Mouse (Mus musculus): ENCODE measurements at regions not wholly inside any gene's neighbourhood (a gene's known extent, or its start where the extent isn't known, plus 50 kb on each side); places are given as distances from the start of the nearest gene placed in this dataset.

DNA sequence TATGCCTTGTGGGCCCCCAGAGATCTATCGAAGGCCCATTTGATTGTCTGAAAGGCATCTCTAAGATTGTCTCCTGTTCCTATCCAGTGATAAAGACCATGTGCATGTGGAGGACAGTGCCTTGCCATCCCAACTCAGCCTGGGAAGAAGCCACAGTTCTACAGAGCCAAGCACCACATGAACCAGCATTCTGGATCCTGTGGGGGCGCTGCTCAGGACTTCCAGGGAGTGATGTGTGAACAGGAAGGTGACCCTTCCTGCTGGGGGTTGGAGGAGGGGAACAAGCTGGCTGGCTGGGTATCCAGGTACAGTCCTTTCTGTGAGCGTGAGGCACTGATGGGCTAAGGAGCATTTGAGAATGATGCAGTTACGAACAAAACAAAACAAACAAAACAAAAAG is 163.8 kb downstream of the Gm26897 start:
- DNase-seq: no peak

DNA sequence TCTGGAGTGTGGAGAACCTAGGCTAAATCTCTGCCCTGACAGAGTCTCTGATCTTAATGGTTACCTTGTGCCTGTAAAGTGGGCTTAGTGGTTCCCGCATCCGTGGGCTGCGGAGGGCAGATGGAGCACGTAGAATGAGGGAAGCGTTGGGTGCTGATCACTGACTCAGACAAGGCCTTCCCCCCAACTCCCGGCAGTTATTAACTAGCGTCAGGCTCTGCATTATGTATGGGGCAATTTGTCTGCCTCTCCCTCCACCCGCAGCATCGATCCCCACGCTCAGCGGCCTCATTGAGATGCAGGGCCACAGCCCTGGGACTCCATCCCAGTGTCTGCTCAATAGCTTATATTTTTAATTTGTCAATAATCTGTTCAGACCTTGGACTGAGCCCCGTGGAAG is 164.8 kb downstream of the Gm26897 start:
- DNase-seq: no peak

DNA sequence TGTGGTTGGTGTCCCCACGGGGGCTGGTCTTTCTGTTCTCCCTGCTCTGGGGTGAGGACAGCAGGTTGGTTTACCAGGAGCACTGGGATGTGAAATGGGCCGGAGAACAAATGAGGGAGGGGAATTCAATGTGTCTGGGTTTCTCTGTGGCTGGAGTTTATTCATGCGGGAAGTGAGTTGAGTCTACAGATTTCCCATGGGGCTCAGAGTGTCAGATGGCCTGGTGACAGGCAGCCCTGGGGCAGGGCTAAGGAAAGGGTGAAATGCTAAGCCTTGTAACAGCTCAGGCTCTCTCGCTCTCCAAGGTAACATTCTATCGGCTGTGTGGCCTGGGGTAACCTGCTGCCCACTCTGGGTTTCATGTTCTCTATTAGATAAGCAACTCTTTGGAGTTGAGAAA is 167.5 kb downstream of the Gm26897 start:
- DNase-seq: no peak

DNA sequence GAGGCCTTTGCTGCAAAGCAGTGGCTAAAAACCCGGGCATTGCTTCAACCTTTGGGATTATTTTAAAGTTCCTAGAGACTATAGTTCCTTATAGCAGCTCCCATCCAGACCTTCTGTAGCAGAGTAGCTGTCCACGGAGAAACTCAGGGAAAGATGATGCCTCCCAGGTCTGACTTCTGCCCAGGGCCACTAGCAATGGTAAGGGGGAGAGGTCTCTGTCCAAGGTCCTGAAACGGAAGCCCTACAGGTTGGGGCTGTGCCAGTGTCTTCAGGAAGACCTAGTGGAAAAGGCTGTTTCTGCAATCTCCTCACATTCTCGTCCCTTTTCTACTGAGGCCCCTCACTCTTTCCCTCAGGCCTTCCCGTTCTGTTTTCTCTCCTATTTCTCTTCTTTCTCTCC is 168.0 kb downstream of the Gm26897 start:
- DNase-seq: peak; percentile 59

DNA sequence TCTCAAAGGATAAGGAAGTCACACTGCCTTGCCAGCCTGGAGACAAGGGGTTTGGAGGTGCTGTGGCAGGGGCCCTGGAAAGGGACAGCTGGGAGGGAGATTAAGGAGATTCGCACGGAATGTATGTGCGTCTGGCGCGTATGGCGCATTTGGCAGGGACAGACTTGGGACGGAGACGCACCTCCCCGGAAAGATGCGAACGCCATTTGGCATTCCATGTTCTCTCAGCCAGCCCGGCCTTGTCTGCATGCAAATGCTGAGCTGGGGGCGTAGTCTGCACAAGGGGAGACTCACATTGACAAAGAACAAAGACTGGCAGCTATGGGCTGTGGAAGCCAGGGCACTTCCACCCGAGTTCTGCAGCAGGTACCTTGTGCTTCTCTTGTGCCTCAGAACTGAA is 174.4 kb downstream of the Gm26897 start:
- DNase-seq: no peak

DNA sequence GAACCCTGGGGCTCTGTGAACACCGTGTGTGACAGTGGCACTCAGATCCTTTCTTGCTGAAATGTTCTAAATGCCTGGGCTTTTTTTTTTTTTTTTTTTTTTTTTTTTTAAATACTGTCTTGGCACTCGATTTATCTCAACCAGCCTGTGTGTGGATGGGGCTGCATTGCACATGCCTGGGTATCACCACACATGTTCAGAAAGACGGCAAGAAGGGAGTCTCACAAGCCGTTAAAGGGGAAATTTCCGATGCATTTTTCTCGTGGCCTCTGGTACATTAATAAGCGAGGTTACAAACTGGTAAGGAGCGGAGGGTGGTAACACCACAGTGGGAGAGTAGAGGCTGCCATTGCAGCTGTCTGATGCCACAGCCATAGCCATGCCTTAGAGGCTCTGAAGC is 176.8 kb downstream of the Gm26897 start:
- DNase-seq: no peak

DNA sequence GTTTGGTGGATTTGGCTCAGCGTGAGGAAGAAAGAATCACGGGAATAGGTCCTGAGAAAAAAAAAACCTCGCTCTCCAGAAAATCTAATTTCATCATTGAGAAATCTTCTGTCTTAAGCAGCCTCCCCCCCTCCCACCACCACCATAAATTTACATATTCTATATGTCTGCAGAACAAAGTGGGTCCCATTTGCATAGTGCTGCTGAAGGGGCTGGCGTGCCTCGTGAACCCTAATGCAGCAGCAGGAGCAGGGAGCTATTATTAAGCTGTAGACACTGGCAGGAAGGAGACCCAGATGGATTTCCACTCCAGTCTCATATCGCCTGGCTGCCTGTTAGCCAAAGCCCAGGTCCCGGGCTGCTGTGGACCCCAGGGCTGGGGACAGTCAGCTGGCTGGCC is 179.6 kb downstream of the Gm26897 start:
- DNase-seq: no peak

DNA sequence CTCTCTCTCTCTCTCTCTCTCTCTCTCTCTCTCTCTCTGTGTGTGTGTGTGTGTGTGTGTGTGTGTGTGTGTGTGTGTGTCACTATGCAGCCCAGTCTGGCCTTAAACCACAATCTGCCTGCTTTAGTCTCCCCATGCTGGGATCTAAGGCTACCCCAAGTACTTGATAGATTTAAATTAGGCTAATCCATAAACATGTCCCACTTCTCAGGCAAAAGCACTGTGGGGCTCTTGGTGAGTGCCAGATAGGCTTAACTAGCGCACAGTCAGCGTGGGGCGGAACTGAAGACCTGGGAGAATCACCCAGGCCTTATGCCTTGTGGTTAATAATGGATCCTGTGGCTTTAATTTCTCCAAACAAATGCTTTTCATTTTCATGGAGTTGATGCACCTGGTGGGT is 180.6 kb downstream of the Gm26897 start:
- no peak for DNase-seq

DNA sequence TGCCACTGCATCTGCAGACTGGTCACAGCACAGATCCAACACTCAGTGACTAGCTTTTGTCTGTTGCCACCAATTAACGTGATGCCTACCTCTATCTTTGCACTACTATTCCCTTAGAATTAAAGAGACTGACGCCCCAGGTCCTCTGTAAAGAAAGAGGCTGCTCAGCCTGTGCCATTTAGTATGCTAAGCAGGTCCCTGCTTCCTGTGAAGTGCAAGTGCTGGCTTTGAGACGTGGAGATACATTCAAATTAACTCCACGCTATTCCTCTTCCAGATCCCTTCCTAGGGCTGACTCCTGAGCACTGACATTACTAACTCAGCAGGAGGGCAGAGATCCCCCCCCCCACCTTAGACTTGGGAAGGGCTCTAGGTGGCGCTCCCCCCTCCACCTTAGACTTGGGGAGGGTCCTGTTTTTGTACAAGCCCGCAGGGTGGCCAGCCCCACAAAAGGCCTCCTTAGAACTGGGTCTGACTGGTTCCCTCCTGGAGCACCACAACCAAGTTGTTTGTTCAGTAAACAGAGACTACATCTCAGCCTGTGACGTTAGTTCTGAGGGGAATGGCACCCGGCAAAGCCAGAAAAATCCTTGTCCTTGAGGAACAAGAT is 184.0 kb downstream of the Gm26897 start:
- DNase-seq: no peak

DNA sequence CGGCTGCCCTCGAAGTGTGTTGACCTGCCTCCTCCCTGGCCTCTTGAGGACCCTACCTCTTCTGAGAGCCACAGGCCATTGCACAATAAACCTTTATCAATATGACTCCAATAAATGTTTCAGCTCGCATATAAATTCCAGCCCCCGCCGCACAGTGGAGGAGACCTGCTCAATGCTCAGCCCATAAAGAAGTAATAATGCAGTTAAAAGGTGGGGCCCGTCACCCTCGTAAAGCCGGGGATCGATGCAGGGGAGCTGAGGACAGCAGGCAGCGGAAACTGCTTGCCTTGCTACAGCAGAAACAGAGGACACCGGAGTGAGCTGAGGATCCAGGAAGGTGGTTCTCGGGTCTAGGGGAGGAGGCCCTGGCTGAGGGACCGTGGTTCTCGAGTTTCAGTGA is 185.2 kb downstream of the Gm26897 start:
- no peak for DNase-seq

DNA sequence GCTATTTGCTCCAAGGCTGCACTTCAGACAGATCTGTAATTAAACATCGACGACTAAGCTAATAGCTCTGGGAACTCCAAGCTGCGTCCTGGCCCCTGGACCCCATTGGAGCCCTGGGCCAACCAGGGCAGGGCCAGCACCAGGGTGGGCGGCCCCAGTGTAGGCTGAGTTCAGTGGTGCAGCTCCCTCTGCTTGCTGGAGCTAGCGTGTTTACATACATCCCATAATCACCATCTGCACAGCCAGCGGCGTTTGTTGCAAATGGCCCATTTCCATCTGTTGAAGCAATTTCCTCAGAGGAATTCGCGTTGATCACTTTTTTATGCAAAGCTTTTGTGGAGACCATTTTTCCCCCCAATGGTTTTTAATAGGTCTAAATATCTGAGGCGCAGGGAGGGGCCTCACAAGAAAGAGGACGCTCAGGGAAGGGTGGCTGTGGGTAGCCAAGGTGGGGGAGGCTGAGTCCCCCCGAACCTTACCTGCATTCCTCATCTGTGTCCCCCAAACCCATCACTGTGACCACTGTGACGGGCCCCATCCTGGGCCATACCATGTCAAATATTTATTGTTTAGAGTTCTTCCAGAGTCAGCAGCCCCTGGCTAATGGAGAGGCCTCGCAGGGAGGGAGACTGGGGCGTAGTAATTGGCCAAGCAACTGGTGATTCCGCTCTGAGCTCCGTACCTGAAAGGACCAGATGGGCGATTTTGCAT is 189.4 kb downstream of the Gm26897 start:
- no peak for DNase-seq

DNA sequence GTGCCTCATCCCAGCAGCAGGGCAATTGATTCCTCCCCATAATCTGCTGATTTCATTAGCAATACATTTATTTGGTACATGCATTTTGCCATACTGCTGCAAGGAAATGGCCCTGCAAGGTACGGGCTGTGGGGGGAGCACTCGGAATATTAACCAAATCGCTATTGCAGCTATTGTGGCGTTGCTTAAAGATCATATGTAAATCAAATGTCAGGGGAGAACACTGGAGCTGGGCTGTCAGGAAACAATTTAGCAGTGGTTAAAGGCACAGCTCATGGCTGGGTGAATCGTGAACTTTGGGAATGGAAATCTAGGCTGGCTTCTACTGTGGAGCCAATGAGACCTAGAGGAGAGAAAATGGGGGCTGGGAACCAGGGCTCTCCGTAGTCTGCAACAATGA is 192.0 kb downstream of the Gm26897 start:
- DNase-seq: no peak

DNA sequence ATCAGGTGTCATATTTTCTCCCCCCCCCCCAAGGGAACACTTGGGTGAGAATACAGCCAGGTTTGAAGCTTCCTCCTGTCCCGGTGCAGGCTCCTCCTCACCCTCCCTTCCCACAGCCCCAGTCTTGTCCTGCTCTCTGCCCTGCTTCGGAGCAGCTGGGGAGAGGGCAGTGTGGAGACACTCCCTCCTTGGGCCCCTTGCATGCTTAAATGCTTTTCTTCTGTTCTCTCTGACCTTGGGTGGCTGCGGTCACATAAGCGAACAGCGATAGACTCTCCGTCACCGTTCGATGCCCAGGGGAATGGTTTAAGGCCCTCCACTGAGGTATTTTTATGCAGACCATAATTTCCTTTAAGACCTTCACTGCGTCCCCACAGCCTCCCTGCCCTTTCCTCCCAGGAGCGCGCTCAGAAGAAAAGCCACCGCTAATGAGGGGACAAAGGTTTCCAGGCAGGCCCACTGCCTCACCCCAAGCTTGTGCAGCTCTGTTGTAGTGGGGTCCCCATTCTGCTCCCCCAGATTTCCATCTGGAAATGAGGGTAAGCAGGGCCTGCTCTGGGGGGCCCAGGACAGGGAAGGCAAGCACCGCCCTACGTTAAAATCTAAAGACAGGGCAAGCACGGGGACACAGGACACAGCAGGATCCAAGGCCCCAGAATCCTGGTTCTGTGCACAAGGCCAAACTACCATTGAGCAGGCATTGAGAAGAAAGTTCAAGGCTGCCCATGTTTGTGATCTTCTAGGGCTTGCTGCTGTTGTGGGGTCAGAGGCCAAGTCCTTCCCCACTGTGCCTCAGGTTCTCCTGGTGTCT is 195.7 kb downstream of the Gm26897 start:
- DNase-seq: no peak

DNA sequence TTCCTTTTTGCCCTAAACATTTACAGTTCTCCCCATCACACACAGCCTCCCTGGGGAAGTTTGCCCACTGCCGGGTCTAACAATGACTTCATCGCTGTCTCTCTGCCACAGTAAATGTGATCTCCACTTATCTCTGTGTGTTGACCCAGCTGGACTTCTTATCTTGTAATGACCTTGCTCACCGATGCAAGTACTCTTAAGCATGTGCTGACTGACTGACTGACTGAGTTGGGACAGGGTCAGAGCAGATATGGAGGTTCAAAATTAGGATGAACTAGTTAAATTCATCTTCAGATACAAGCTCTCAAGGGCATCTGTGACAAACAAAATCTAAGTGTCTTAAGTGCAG is 196.2 kb downstream of the Gm26897 start:
- no peak for DNase-seq

DNA sequence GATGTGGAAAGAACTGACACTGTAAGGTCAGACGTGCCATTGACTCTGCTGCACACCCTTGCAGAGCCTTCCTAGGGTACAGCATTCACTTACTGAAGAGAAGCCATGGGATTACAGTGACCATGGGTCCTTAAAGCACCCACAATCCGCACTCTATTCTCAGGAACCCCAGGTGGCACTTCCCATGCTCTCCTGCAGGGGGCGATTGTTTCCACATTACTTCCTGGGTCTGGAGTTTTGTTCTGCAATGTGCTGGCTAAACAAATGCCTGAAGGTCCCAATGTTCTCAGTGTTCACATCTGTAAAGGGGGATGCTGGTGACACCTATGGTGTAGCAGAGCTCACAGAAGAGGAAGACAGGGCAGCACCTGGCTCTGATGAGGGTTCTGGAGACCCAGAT is 198.0 kb downstream of the Gm26897 start:
- DNase-seq: no peak

DNA sequence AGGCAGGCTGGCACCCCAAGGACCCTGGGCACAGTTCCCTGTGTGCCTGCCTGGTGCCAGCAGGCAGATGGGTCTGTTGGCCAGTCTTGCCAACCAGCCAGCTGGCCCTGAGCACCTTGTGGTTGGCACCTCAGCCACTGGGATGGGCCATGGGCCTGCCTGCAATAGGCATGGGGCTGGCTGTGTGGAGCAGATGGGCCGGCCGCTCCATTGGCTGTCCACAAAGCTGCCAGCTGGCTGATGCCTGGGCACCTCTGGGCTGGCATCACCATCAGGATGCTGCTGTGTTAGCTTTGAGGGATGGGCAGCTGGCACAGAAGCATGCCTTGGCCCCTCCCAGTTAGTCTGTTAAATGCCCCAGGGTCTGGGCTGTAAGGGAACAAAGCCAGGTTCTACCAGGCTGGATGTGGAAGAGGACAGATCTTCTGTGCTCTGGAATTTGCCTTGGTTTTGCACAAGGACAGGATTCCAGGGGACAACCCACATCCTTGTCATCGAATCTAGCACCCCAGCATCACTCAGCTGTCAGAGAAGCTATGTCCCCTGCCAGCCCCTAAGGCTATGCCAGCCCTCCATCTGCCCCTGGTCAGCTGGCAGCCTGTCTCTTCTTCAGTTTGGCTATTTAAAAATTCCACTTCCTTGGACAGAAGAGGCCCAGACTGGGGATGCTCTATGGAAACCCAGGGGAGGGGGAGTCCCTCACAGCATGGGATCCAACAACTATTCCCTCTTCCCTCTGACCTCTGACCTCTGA is 201.8 kb downstream of the Gm26897 start:
- DNase-seq: peak; percentile 64

DNA sequence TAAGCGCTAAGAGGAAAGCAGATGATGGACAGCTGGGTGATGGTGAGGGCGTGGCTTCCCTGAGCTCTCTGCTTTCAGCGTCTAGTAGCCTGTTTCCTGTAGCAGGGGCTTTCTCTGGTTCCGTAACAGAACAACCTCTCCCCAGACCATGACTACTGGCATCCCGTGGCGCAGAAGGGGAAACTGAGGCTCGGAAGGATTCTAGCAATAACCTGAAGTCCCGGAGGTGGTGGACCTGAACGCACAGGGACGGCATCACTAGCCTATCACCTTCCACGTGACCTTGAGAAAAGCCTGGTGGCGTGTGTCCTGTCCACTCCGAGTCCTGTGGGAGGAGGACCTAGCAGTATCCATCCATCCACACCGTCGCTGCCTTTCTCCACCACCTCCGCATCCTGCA is 208.1 kb downstream of the Gm26897 start:
- no peak for DNase-seq

DNA sequence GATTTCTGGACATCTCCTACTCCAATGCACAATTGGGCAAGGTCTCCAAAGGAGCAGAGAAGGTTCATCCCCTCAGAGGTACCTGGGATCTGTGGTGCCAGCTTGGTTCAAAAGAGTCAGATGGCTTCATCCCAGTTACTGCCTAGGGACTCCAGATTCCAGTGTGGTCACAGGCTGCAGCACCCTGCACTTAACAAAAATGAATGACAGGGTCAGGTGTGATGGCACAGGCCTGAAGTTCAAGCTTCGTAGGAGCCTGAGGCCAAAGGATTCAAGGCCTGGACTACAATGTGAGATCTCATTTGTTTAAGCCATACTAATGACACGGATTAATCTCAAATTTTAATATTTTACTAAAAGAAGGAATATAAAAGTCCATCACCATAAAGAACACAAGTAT is 209.1 kb downstream of the Gm26897 start:
- no peak for DNase-seq

DNA sequence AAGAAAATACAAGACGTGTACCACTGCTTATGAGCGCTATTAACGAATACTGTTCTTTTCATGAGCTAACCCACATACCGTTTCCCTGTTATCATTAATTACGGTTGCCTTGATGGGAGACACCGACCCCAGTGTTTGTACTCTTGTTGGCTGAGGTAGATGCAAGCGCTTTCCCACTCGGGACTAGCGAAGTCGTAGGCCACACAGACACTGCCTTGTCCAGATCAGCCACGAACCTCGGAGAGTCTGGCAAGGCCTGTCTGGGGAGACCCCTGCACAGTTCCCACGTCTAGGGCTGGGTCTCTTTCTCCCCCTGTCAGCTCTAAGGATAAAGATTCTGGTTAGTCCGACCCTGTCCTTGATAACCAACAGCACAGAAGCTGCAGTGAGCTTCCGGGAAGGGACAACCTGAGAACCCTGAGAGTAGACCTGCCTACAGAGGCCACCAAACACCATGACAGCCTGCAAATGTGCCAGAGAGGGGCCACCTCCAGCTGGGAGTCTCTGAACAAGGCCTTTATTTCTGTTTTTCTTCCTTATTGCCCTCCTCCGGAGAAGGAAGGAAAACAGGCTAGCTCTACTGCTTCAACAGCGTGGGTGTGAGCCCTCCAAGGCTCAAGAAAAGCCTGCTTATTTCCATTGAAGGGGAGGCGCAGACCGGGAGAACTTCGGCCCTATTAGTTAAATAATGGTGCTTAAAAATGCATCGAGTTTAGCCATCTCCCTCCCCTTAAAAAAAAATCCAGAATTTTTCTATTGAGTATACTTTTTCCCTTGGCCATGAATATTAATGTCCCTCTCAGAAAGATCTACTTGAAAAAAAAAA is 209.8 kb downstream of the Gm26897 start:
- DNase-seq: no peak

DNA sequence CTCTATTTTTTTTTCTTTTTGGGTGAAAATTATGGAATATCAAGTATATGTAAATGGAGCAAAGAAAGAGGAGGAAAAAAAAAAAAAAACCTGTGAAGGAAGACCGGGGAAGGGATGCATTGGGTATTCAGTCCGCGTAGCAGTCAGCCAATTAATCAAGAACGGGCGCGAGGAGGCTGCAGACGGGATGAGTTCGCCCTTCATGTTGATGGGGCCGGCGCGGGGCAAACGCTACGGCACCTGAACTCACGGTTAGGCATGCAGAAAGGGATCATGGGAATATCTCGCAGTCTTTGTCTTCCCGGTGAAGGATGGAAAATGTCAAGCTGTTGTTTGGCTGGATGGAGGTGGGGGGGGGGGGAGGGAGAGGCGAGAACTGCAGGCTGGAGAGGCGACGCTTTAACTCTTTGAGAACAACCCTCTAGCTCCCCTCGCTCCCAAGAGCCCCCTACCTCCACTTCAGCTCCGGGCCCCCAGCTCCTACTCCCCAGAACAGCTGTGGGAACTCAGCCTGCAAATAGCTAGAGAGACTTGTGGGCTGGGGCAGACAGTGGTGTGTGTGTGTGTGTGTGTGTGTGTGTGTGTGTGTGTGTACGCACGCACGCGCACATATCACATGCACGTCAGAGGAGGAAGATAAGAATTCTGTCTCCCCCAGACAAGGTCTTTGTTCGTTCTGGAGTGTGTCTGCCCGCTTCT is 210.7 kb downstream of the Gm26897 start:
- DNase-seq: no peak

DNA sequence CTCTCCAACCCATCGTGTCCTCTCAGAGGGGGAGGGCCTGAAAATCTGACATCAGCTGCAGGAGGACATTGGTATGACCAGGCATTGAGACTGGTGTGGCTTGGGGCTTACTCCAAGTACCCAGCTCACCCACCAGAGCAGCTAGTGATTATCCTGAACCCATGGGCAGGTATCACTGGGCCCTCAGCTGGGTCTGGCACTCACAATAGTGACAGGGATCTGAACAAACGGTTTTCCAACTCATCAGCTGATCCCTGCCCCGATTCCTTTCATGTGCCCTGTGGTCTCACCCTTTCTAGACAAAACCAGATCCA is 211.2 kb downstream of the Gm26897 start:
- DNase-seq: no peak

DNA sequence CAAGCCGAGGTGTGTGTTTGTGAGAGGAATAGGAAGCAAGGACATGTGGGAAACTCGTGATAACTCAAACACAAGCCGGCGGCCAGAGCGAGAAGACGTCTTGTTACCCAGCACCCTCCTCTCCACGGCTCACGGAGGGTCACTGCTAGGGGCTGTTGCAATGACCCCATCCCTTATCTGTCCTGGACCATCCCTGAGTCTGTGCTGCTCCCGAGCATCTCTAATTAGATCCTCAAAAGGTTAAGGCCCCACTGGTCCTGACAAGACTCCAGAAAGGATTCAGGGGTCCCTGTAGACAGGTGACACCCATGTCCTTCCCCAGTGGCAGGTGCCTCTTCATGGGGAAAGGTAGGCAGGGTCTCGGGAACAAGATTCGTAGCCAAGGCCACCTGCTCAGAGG is 212.6 kb downstream of the Gm26897 start:
- no peak for DNase-seq
